In genomic region chr2:50417135-50417534, GRCm38 (mm10) we compare ENCODE assay signal across 16 mouse cellular contexts.
"Had no signal": no experiment of that assay in that cellular context is flagged by ENCODE, and none has a peak within 500 bp of the region (broad histone marks: within the 10 kb centered on the region; RNA-seq: fewer than 3 reads in every experiment).

No protein-coding gene starts in this region.

- H3K4me2 ChIP-seq: neural tube, embryonic 13.5 days; neural tube, embryonic 15.5 days; stomach, embryonic 15.5 days had no signal

- H3K9me3 ChIP-seq: neural tube, embryonic 13.5 days; neural tube, embryonic 15.5 days; stomach, embryonic 15.5 days had no signal

- H3K4me3 ChIP-seq: neural tube, embryonic 13.5 days; neural tube, embryonic 15.5 days; stomach, embryonic 15.5 days had no signal

- H3K36me3 ChIP-seq: neural tube, embryonic 13.5 days; neural tube, embryonic 15.5 days; stomach, embryonic 15.5 days had no signal

- H3K9ac ChIP-seq: neural tube, embryonic 13.5 days; neural tube, embryonic 15.5 days; stomach, embryonic 15.5 days had no signal

- DNase-seq: retina, postnatal 1 day; right cerebral cortex, adult 18-20 months; right cerebral cortex, postnatal 14 days; right cerebral cortex, postnatal 25 days; right cerebral cortex, postnatal 4 days; spleen, adult 18-20 months; thymus, adult 18-20 months; thymus, adult 2 months; thymus, postnatal 14 days; thymus, postnatal 25 days; thymus, postnatal 36 days; thymus, postnatal 4 days had no signal

- H3K4me1 ChIP-seq: neural tube, embryonic 13.5 days; neural tube, embryonic 15.5 days; stomach, embryonic 15.5 days had no signal

- H3K27me3 ChIP-seq: neural tube, embryonic 13.5 days; neural tube, embryonic 15.5 days; stomach, embryonic 15.5 days had no signal

- H3K27ac ChIP-seq: neural tube, embryonic 13.5 days; neural tube, embryonic 15.5 days; stomach, embryonic 15.5 days; stomach, postnatal 0 days had no signal
